Mouse (Mus musculus) CH12.LX (cell line): ENCODE results near the gene Tbl1xr1. TPM values are rescaled to one million over a fixed set of nuclear protein-coding genes. Genes with fewer than 3 reads are reported as not detected.

Experiments
- DNase-seq: peaks from one replicate; pipeline ENCODE4 v3.0.0-alpha.2; 2013; ENCODE audit errors: extremely low read depth
- H3K27ac ChIP-seq: 2 replicates; pipeline ENCODE4 v1.5.1; 2012; ENCODE audit warnings: low read depth, mild to moderate bottlenecking, control low read depth, moderate library complexity; ENCODE audit not compliant: insufficient read depth
- H3K27me3 ChIP-seq: replicated peaks from 2 replicates; pipeline ENCODE3; 2012; ENCODE audit warnings: inconsistent platforms
- H3K36me3 ChIP-seq, 2 experiments: replicated peaks in 1 of 2; 2 replicates each; pipeline versions ENCODE3 to v1.6.1; 2012; ENCODE audit warnings: inconsistent platforms in 1 of 2, low read length in 1 of 2, mild to moderate bottlenecking in 1 of 2, mixed read lengths in 1 of 2, moderate library complexity in 1 of 2; ENCODE audit not compliant: control insufficient read depth in 1 of 2, insufficient read depth in 1 of 2
- H3K4me1 ChIP-seq, 2 experiments: 2 replicates each; pipeline ENCODE4 v1.6.1; 2012; ENCODE audit warnings: inconsistent platforms in 1 of 2, moderate library complexity in 1 of 2; ENCODE audit not compliant: insufficient read depth in 2 of 2, control insufficient read depth in 1 of 2
- H3K4me2 ChIP-seq: 2 replicates; pipeline ENCODE4 v1.6.1; 2012; ENCODE audit warnings: low read depth, mild to moderate bottlenecking, control low read depth; ENCODE audit not compliant: poor library complexity, insufficient read depth, severe bottlenecking
- H3K4me3 ChIP-seq, 3 experiments: fragments of 150-350 bp in 1 of 3; sonication (generic) in 1 of 3; replicated peaks in 1 of 3; 2 replicates each; pipeline versions ENCODE3 to v1.5.1; 2011 to 2012; ENCODE audit warnings: low read depth in 2 of 3, low read length in 2 of 3, mild to moderate bottlenecking in 2 of 3, moderate library complexity in 2 of 3, control low read depth in 1 of 3, improper control_type of control experiment in 1 of 3, inconsistent platforms in 1 of 3, mixed read lengths in 1 of 3; ENCODE audit not compliant: poor library complexity in 1 of 3
- H3K79me2 ChIP-seq: replicated peaks from 2 replicates; pipeline ENCODE4 v1.6.1; 2012; ENCODE audit warnings: mild to moderate bottlenecking, moderate library complexity; ENCODE audit not compliant: control insufficient read depth, poor library complexity, insufficient read depth, severe bottlenecking; ENCODE audit errors: extremely low read depth
- H3K9ac ChIP-seq: 2 replicates; pipeline ENCODE4 v1.6.1; 2012; ENCODE audit warnings: low read depth, mild to moderate bottlenecking, control low read depth, moderate library complexity; ENCODE audit not compliant: insufficient read depth
- H3K9me3 ChIP-seq: replicated peaks from 2 replicates; pipeline ENCODE3; 2012; ENCODE audit warnings: low read length, inconsistent platforms, mixed read lengths
- BHLHE40 ChIP-seq: IDR thresholded peaks from 2 replicates; pipeline ENCODE4 v1.6.1; 2011; ENCODE audit warnings: mild to moderate bottlenecking, low read depth, low read length, improper control_type of control experiment
- CHD1 ChIP-seq: IDR thresholded peaks from 2 replicates; pipeline ENCODE4 v1.6.1; 2012; ENCODE audit warnings: low read depth, low read length, improper control_type of control experiment, inconsistent platforms
- CHD2 ChIP-seq: IDR thresholded peaks from 2 replicates; pipeline ENCODE4 v1.6.1; 2011; ENCODE audit warnings: low read length, improper control_type of control experiment
- EP300 ChIP-seq: IDR thresholded peaks from 2 replicates; pipeline ENCODE4 v1.6.1; 2011; ENCODE audit warnings: low read length, improper control_type of control experiment
- ETS1 ChIP-seq: conservative IDR thresholded peaks from 2 replicates; pipeline ENCODE4 v1.6.1; 2012; ENCODE audit warnings: low read depth, mild to moderate bottlenecking, inconsistent platforms, low read length, improper control_type of control experiment, moderate library complexity
- GABPA ChIP-seq: IDR thresholded peaks from 2 replicates; pipeline ENCODE4 v1.6.1; 2012; ENCODE audit warnings: low read depth, low read length, improper control_type of control experiment, inconsistent platforms; ENCODE audit not compliant: insufficient replicate concordance
- HCFC1 ChIP-seq: IDR thresholded peaks from 2 replicates; pipeline ENCODE4 v1.6.1; 2012; ENCODE audit warnings: low read depth, mild to moderate bottlenecking, inconsistent platforms, low read length, improper control_type of control experiment
- IRF4 ChIP-seq: IDR thresholded peaks from 2 replicates; pipeline ENCODE4 v1.6.1; 2014; ENCODE audit warnings: low read depth, mild to moderate bottlenecking, inconsistent platforms, low read length, improper control_type of control experiment
- JUN ChIP-seq: IDR thresholded peaks from 2 replicates; pipeline ENCODE4 v1.6.1; 2011; ENCODE audit warnings: low read depth, mild to moderate bottlenecking, low read length, improper control_type of control experiment, moderate library complexity; ENCODE audit not compliant: insufficient read depth
- KAT2A ChIP-seq: IDR thresholded peaks from 2 replicates; pipeline ENCODE4 v1.6.1; 2012; ENCODE audit warnings: low read length, improper control_type of control experiment, inconsistent platforms; ENCODE audit not compliant: insufficient replicate concordance
- MAFK ChIP-seq: IDR thresholded peaks from 2 replicates; pipeline ENCODE4 v1.6.1; 2011; ENCODE audit warnings: low read length, improper control_type of control experiment; ENCODE audit not compliant: insufficient replicate concordance
- MAX ChIP-seq: IDR thresholded peaks from 2 replicates; pipeline ENCODE4 v1.6.1; 2011; ENCODE audit warnings: low read length, improper control_type of control experiment
- MAZ ChIP-seq: IDR thresholded peaks from 2 replicates; pipeline ENCODE4 v1.6.1; 2012; ENCODE audit warnings: low read depth, mild to moderate bottlenecking, inconsistent platforms, low read length, improper control_type of control experiment, moderate library complexity
- MXI1 ChIP-seq: IDR thresholded peaks from 2 replicates; pipeline ENCODE4 v1.6.1; 2011; ENCODE audit warnings: mild to moderate bottlenecking, low read depth, low read length, improper control_type of control experiment
- MYC ChIP-seq: IDR thresholded peaks from 2 replicates; pipeline ENCODE4 v1.6.1; 2011; ENCODE audit warnings: low read depth, mild to moderate bottlenecking, improper control_type of control experiment, low read length
- POLR2A ChIP-seq: IDR thresholded peaks from 2 replicates; pipeline ENCODE4 v1.6.1; 2011; ENCODE audit warnings: low read depth, mild to moderate bottlenecking, improper control_type of control experiment, low read length
- POLR2AphosphoS2 ChIP-seq: IDR thresholded peaks from 2 replicates; pipeline ENCODE4 v1.6.1; 2011; ENCODE audit warnings: low read depth, low read length, improper control_type of control experiment
- RAD21 ChIP-seq: IDR thresholded peaks from 2 replicates; pipeline ENCODE4 v1.6.1; 2011; ENCODE audit warnings: low read depth, mild to moderate bottlenecking, low read length, improper control_type of control experiment, moderate library complexity
- SIN3A ChIP-seq: IDR thresholded peaks from 2 replicates; pipeline ENCODE4 v1.6.1; 2012; ENCODE audit warnings: low read length, improper control_type of control experiment, inconsistent platforms
- TBP ChIP-seq: conservative IDR thresholded peaks from 2 replicates; pipeline ENCODE4 v1.6.1; 2011; ENCODE audit warnings: low read depth, low read length, improper control_type of control experiment
- USF1 ChIP-seq: IDR thresholded peaks from 2 replicates; pipeline ENCODE4 v1.6.1; 2014; ENCODE audit warnings: low read depth, mild to moderate bottlenecking, inconsistent platforms, low read length, improper control_type of control experiment
- ZC3H11A ChIP-seq: IDR thresholded peaks from 2 replicates; pipeline ENCODE4 v1.6.1; 2012; ENCODE audit warnings: low read depth, mild to moderate bottlenecking, inconsistent platforms, low read length, improper control_type of control experiment
- ZKSCAN1 ChIP-seq: IDR thresholded peaks from 2 replicates; pipeline ENCODE4 v1.6.1; 2012; ENCODE audit warnings: low read depth, inconsistent platforms, low read length, improper control_type of control experiment, borderline replicate concordance
- dilution Hi-C: fragments of 300-500 bp; cut with MboI; formaldehyde crosslinking; loops from 2 replicates; pipeline ENCODE4 v1.14.3; 2020; ENCODE audit warnings: low sequenced_read_pairs; ENCODE audit not compliant: extremely low pct_unique_long_range_greater_than_20kb, extremely low pct_ligation_motif_present
- in situ Hi-C: fragments of 300-500 bp; cut with MboI; formaldehyde crosslinking; loops from 3 replicates; pipeline ENCODE4 v1.14.3; 2019; ENCODE audit warnings: low sequenced_read_pairs, low pct_ligation_motif_present, low pct_unique_long_range_greater_than_20kb, mixed read lengths
- polyA plus RNA-seq: library from polyadenylated mRNA; unstranded; fragments of >175 nt; gene quantifications from 2 replicates; pipeline ENCODE4 v1.2.1, GENCODE M21; 2012; ENCODE audit warnings: low read depth; ENCODE audit not compliant: insufficient read length
- total RNA-seq, 2 experiments: library from RNA; depleted of rRNA; stranded (reverse); fragments of 300-350 nt in 1 of 2; fragments of >200 nt in 1 of 2; gene quantifications; 2 replicates each; pipeline ENCODE4 v1.2.3; 2012 to 2014

Tbl1xr1 gene
- total and polyA plus RNA-seq, 3 experiments = 33.7 to 39.9 (median 38.3) TPM

DNA sequence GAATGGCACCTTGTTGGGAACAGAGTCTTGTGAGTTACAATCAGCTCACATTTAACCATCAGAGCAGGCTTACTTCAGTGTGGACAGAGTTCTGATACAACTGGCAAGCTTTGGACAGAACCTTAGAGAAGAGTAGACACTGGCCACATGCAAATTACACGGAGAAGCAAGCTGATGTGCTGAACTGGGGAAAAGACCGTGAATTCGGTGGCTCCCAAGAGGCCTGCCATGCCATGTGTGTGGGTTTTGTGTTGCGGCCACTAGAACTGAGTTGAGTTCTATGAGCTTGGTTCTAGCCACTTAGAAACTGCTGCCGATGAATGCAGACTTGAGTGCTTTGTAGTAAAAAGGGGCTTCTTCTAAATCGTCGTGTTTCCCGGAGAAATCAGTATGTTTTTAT is 95.1 kb downstream of the Tbl1xr1 start:
- peak overlapping the region; percentile 23; the same call in 1 of the 2 replicates for H3K27ac ChIP-seq

DNA sequence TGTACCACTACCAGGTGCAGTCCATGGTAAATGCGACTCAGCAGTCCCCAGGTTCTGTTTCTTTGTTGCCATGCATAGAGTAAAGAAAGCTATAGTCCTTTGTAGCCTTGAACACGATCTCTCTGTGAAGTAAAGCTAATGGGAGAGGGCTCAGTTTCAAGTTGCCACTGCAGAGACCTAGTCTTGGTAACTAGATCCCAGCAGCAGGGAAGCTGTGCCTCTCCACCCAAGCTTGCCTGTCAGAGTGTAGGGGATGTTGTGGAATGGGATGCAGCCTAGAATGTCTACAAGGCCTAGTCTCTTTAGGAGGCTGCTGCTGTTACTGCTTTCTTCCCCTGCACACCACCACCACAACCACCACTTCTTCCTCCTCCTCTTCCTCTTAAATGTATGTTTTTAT is 96.0 kb downstream of the Tbl1xr1 start:
- TF ChIP-seq SIN3A (no peak), ZC3H11A (no peak), EP300 (no peak), HCFC1 (no peak), TBP (no peak), MXI1 (no peak)
- no peak overlapping the region for H3K9ac ChIP-seq
- H3K27me3 ChIP-seq = no peaks in the 10 kb centered on the region
- H3K4me1 ChIP-seq = peaks cover 14 to 39% of the 10 kb centered on the region in 2 experiments
- H3K36me3 ChIP-seq = peaks cover 0 to 14% of the 10 kb centered on the region in 2 experiments
- peak; percentile 4 for DNase-seq
- in situ Hi-C loops = no loop called here
- H3K79me2 ChIP-seq = peaks cover 30% of the 10 kb centered on the region
- dilution Hi-C loops = no loop called here
- H3K9me3 ChIP-seq = no peaks in the 10 kb centered on the region
- H3K27ac ChIP-seq = no peak overlapping the region
- peak overlapping the region; percentile 45; the same call in 1 of the 2 replicates for H3K4me2 ChIP-seq
- no peak overlapping the region for H3K4me3 ChIP-seq

More for the DNA sequence above, 95.1 kb downstream of the Tbl1xr1 start:
- no peak overlapping the region for H3K4me3 ChIP-seq
- in situ Hi-C loops = no loop called here
- peaks cover 0 to 21% of the 10 kb centered on the region in 2 experiments for H3K36me3 ChIP-seq
- dilution Hi-C loops = no loop called here
- peaks cover 14 to 44% of the 10 kb centered on the region in 2 experiments for H3K4me1 ChIP-seq
- peaks cover 27% of the 10 kb centered on the region for H3K79me2 ChIP-seq
- no peaks in the 10 kb centered on the region for H3K27me3 ChIP-seq
- H3K9ac ChIP-seq = no peak overlapping the region
- no peak for TF ChIP-seq USF1
- no peak for TF ChIP-seq JUN
- no peak; the same call in 1 of the 2 replicates for TF ChIP-seq RAD21
- TF ChIP-seq MAX = peak; percentile 78
- no peak for TF ChIP-seq GABPA
- 0 out of 2 replicates have a peak, but pooled peaks have one; percentile 21 for TF ChIP-seq MAZ
- TF ChIP-seq SIN3A = no peak; the same call in 1 of the 2 replicates
- peak; percentile 63 for TF ChIP-seq EP300
- TF ChIP-seq CHD2 = no peak
- no peak for TF ChIP-seq POLR2AphosphoS2
- no peak for TF ChIP-seq POLR2A
- 0 out of 2 replicates have a peak, but pooled peaks have one; percentile 26 for TF ChIP-seq TBP
- TF ChIP-seq CHD1 = no peak
- TF ChIP-seq KAT2A = 0 out of 2 replicates have a peak, but pooled peaks have one; percentile 33
- TF ChIP-seq MAFK = 0 out of 2 replicates have a peak, but pooled peaks have one; percentile 27
- TF ChIP-seq MYC = peak; percentile 84
- TF ChIP-seq ETS1 = peak; percentile 58
- TF ChIP-seq IRF4 = peak; percentile 53; the same call in 1 of the 2 replicates
- TF ChIP-seq BHLHE40 = peak; percentile 61
- no peak for TF ChIP-seq ZKSCAN1
- TF ChIP-seq MXI1 = peak; percentile 88
- DNase-seq = peak; percentile 80
- H3K4me2 ChIP-seq = peak overlapping the region; percentile 45
- no peaks in the 10 kb centered on the region for H3K9me3 ChIP-seq
